Mouse (Mus musculus) E14TG2a.4 (cell line): ENCODE data around the gene Psmc3ip.
A peak's percentile ranks its signal among the peaks of the same experiment; 100 is the strongest.

ENCODE experiments used
- H3K27me3 ChIP-seq: 2 replicates; pipeline ENCODE4 v1.6.1; 2014; ENCODE audit warnings: low read length, control low read depth; ENCODE audit not compliant: insufficient read depth
- H3K36me3 ChIP-seq: 2 replicates; pipeline ENCODE4 v1.6.1; 2014; ENCODE audit warnings: low read length, control low read depth; ENCODE audit not compliant: insufficient read depth
- H3K4me1 ChIP-seq: replicated peaks from 2 replicates; pipeline ENCODE4 v1.6.1; 2014; ENCODE audit warnings: low read depth, low read length, control low read depth
- H3K4me3 ChIP-seq: replicated peaks from 2 replicates; pipeline ENCODE4 v1.5.1; 2014; ENCODE audit warnings: mild to moderate bottlenecking, low read length
- H3K9me3 ChIP-seq: 2 replicates; pipeline ENCODE4 v1.6.1; 2014; ENCODE audit warnings: low read length, control low read depth
- CTCF ChIP-seq: conservative IDR thresholded peaks from 2 replicates; pipeline ENCODE4 v1.5.1; 2014; ENCODE audit warnings: low read length
- NANOG ChIP-seq: IDR thresholded peaks from 2 replicates; pipeline ENCODE4 v1.6.1; 2014; ENCODE audit warnings: borderline replicate concordance, low read length, mixed read lengths
- POU5F1 ChIP-seq: IDR thresholded peaks from 2 replicates; pipeline ENCODE4 v1.6.1; 2014; ENCODE audit warnings: low read length, borderline replicate concordance

Gene Psmc3ip

GRCm38 (mm10) chr11:101056885-101057284 lies 38.4 kb downstream of the Psmc3ip start:
- H3K4me1 ChIP-seq = peaks cover 77% of the 10 kb centered on the region
- TF ChIP-seq NANOG (no peak), CTCF (0 out of 2 replicates have a peak, but pooled peaks have one; percentile 1), POU5F1 (no peak)
- peaks cover 4% of the 10 kb centered on the region; the same call in 1 of the 2 replicates for H3K36me3 ChIP-seq
- peaks cover 4% of the 10 kb centered on the region for H3K9me3 ChIP-seq
- no peaks in the 10 kb centered on the region for H3K27me3 ChIP-seq
- H3K4me3 ChIP-seq = peak overlapping the region; percentile 17; the same call in 1 of the 2 replicates

- Histone ChIP-seq H3K4me3 (peak overlapping the region; percentile 33), H3K27me3 (no peaks in the 10 kb centered on the region), H3K36me3 (peaks cover 8% of the 10 kb centered on the region; the same call in 1 of the 2 replicates), H3K9me3 (peaks cover 4% of the 10 kb centered on the region), H3K4me1 (peaks cover 68% of the 10 kb centered on the region)
- TF ChIP-seq CTCF (no peak), POU5F1 (no peak), NANOG (no peak)
Observed at GRCm38 (mm10) chr11:101055418-101055817, 39.8 kb downstream of the Psmc3ip start.

GRCm38 (mm10) chr11:101053974-101054373 lies 41.3 kb downstream of the Psmc3ip start:
- Histone ChIP-seq H3K9me3 (peaks cover 4% of the 10 kb centered on the region), H3K36me3 (peaks cover 15% of the 10 kb centered on the region), H3K4me1 (peaks cover 53% of the 10 kb centered on the region), H3K4me3 (no peak overlapping the region), H3K27me3 (no peaks in the 10 kb centered on the region)
- TF ChIP-seq CTCF (peak; percentile 97), POU5F1 (no peak)

GRCm38 (mm10) chr11:101052751-101053473 lies 42.3 kb downstream of the Psmc3ip start:
- no peaks in the 10 kb centered on the region for H3K27me3 ChIP-seq
- H3K36me3 ChIP-seq = peaks cover 19% of the 10 kb centered on the region
- TF ChIP-seq NANOG = no peak
- TF ChIP-seq CTCF = no peak
- no peak for TF ChIP-seq POU5F1
- peaks cover 45% of the 10 kb centered on the region for H3K4me1 ChIP-seq
- H3K4me3 ChIP-seq = no peak overlapping the region
- peaks cover 4% of the 10 kb centered on the region for H3K9me3 ChIP-seq

GRCm38 (mm10) chr11:101051617-101052016 lies 43.6 kb downstream of the Psmc3ip start:
- no peak overlapping the region for H3K4me3 ChIP-seq
- H3K9me3 ChIP-seq = peaks cover 4% of the 10 kb centered on the region
- H3K27me3 ChIP-seq = no peaks in the 10 kb centered on the region
- peaks cover 19% of the 10 kb centered on the region for H3K36me3 ChIP-seq
- peaks cover 36% of the 10 kb centered on the region for H3K4me1 ChIP-seq
- no peak for TF ChIP-seq POU5F1
- TF ChIP-seq CTCF = no peak
- TF ChIP-seq NANOG = no peak

- peaks cover 36% of the 10 kb centered on the region for H3K4me1 ChIP-seq
- no peak overlapping the region for H3K4me3 ChIP-seq
- no peaks in the 10 kb centered on the region for H3K27me3 ChIP-seq
- H3K36me3 ChIP-seq = peaks cover 21% of the 10 kb centered on the region
- no peak for TF ChIP-seq POU5F1
- TF ChIP-seq NANOG = no peak
- no peak for TF ChIP-seq CTCF
- H3K9me3 ChIP-seq = peaks cover 4% of the 10 kb centered on the region
Observed at GRCm38 (mm10) chr11:101051051-101051493, 44.2 kb downstream of the Psmc3ip start.

GRCm38 (mm10) chr11:101050359-101050758 lies 44.9 kb downstream of the Psmc3ip start:
- peaks cover 31% of the 10 kb centered on the region for H3K4me1 ChIP-seq

GRCm38 (mm10) chr11:101047502-101047901 lies 47.7 kb downstream of the Psmc3ip start:
- TF ChIP-seq NANOG = no peak
- no peak for TF ChIP-seq POU5F1
- TF ChIP-seq CTCF = no peak
- H3K4me1 ChIP-seq = peaks cover 13% of the 10 kb centered on the region
- H3K27me3 ChIP-seq = no peaks in the 10 kb centered on the region
- H3K4me3 ChIP-seq = no peak overlapping the region
- no peaks in the 10 kb centered on the region for H3K9me3 ChIP-seq
- peaks cover 56% of the 10 kb centered on the region for H3K36me3 ChIP-seq

More at GRCm38 (mm10) chr11:101050359-101050758, 44.9 kb downstream of the Psmc3ip start:
- no peaks in the 10 kb centered on the region for H3K27me3 ChIP-seq
- no peak overlapping the region for H3K4me3 ChIP-seq
- TF ChIP-seq NANOG = no peak
- TF ChIP-seq POU5F1 = no peak
- no peak for TF ChIP-seq CTCF
- H3K9me3 ChIP-seq = peaks cover 4% of the 10 kb centered on the region
- peaks cover 28% of the 10 kb centered on the region for H3K36me3 ChIP-seq

- peaks cover 13% of the 10 kb centered on the region for H3K4me1 ChIP-seq
Observed at GRCm38 (mm10) chr11:101046440-101046839, 48.8 kb downstream of the Psmc3ip start.

More at GRCm38 (mm10) chr11:101046440-101046839, 48.8 kb downstream of the Psmc3ip start:
- H3K9me3 ChIP-seq = no peaks in the 10 kb centered on the region
- peaks cover 63% of the 10 kb centered on the region for H3K36me3 ChIP-seq
- no peak overlapping the region for H3K4me3 ChIP-seq
- TF ChIP-seq POU5F1 = no peak
- no peak for TF ChIP-seq NANOG
- no peak for TF ChIP-seq CTCF
- H3K27me3 ChIP-seq = no peaks in the 10 kb centered on the region
